Mouse (Mus musculus) heart, postnatal 36 days (tissue): ENCODE results near the gene Klrb1f. TPM values are rescaled to one million over a fixed set of nuclear protein-coding genes. Genes with fewer than 3 reads are reported as not detected.
"Not testable (repeated sequence)": the region's sequence is repeated elsewhere in the genome, so short reads cannot be mapped to it uniquely, and the experiment has no call there.

Experiments
- DNase-seq, 2 experiments: peaks; one replicate each; pipeline ENCODE4 v3.0.0; 2021 to 2022
- intact Hi-C: fragments of 180-260 bp; cut with DNase I; formaldehyde crosslinking; loops from one replicate; pipeline ENCODE4 v1.15.1; 2025
- total RNA-seq, 2 experiments: library from RNA; stranded (reverse); gene quantifications; 2 replicates each; pipeline ENCODE4 v1.2.3; 2021

The Klrb1f gene
- total RNA-seq, 2 experiments from 2014 or later, result not detected

GRCm38 (mm10) chr6:129048381-129048780 is 2.7 kb downstream of the Klrb1f start:
- intact Hi-C loops, result no loop called here
- no peak for DNase-seq

- intact Hi-C loops, result no loop called here
- DNase-seq, result peak; percentile 31 to 34
Measured at GRCm38 (mm10) chr6:129048857-129049473, 3.3 kb downstream of the Klrb1f start.

GRCm38 (mm10) chr6:129049596-129050251 is 4.0 kb downstream of the Klrb1f start:
- DNase-seq, result no peak
- intact Hi-C loops, result no loop called here

GRCm38 (mm10) chr6:129051086-129051485 is 5.4 kb downstream of the Klrb1f start:
- no peak for DNase-seq
- intact Hi-C loops, result no loop called here

GRCm38 (mm10) chr6:129051731-129052130 is 6.0 kb downstream of the Klrb1f start:
- intact Hi-C loops, result no loop called here
- DNase-seq, result no peak

DNA sequence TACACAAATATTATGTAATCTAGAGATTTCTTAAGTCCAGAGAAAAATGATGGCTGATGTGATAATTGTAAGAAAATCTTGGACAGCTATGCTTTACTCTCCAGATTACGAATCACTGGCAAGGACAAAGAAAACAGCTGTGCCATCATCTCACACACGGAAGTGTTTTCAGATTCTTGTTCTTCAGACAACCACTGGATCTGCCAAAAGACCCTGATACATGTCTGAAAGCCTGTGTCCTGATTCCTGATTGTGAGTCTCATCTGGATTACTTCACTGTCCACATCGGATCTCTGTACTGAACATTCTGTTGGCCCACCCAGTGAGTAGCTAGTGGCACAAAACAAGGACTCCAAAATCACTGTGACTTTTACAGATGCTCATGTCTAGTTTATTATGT is 10.5 kb downstream of the Klrb1f start:
- intact Hi-C loops, result no loop called here
- no peak for DNase-seq

- intact Hi-C loops, result no loop called here
- no peak for DNase-seq
Measured at GRCm38 (mm10) chr6:129058013-129058412, 12.3 kb downstream of the Klrb1f start.

DNA sequence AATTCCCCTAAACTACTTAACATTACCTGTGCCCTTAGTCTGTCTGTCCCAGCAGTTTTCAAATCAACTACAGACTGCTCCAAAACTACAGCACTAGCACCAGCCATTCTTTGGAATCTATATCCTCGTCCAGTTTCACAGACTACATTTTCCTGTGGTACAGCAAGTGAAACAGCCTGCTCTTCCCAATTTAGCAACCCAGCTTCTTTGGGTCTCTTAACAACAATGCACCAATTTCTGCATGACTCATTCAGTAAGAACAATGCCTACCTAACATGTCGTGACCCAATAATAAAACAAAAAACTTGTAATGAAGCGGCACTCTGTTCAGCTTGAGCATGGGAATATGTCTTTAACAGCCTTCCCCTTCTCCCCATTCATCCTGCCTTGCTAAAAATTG is 19.7 kb downstream of the Klrb1f start:
- no peak for DNase-seq
- intact Hi-C loops, result no loop called here

DNA sequence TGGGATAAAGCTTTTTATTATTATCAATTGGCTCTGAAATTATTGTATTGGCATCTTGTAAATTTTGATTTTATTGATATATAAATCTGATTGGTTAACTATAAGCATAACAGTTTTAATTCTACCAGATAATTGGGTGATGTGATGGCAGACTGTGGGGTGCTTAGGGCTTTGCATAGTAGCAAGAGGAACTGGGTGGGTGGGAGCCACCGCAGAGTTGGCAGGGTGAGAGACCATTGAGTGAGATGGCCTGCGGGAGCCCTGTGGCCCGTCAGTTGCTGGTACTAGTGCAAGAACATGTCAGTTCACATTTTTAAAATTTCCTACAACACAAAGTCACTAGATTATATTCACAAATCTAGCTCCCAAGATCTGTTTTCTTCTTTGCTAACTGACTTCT is 20.2 kb downstream of the Klrb1f start:
- no peak for DNase-seq
- intact Hi-C loops, result no loop called here

DNA sequence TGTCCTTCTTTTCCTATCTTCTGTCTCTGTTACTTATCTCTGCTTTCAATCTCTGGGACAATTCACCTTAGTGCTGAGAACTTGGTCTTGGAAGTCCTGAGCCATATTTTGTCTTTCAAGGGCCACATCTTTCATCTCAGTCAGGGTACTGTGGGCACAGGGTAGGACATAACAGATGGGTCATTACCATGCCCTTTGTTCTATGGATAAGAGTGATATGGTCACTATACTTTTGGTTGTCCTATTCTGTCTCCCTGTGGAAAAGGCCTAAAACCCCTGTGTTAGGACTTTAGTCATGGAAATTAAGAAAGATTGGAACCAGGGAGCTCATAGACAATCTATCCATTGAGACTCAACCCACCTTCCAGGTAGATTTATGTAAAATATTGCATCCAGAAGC is 20.8 kb downstream of the Klrb1f start:
- intact Hi-C loops, result no loop called here
- DNase-seq, result no peak

DNA sequence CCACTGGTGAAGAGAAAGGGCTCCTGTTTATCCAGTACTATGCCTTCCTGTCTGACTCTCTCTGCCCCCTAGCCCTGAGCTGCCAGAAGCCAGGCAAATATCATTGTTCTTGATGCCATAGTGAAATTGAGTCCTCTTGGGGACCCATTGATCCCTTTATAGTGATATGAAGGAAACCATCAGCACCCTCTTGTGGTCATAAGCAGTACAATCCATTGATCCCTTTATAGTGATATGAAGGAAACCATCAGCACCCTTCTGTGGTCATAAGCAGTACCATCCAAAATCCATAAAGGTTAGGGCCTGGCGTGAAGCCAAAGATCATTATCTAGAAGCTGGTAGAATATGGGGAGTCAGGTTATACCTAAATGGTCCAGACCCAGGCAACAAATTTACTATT is 21.3 kb downstream of the Klrb1f start:
- intact Hi-C loops, result loop anchor here (1.0 kb wide), 1 partner anchor 213 kb away; no protein-coding TSS in a partner anchor
- DNase-seq, result peak; percentile 15 to 16

GRCm38 (mm10) chr6:129085098-129085497 is 39.4 kb downstream of the Klrb1f start:
- DNase-seq, result no peak
- intact Hi-C loops, result no loop called here

GRCm38 (mm10) chr6:129086031-129086430 is 40.3 kb downstream of the Klrb1f start:
- DNase-seq, intact Hi-C loops: not testable (repeated sequence)

DNA sequence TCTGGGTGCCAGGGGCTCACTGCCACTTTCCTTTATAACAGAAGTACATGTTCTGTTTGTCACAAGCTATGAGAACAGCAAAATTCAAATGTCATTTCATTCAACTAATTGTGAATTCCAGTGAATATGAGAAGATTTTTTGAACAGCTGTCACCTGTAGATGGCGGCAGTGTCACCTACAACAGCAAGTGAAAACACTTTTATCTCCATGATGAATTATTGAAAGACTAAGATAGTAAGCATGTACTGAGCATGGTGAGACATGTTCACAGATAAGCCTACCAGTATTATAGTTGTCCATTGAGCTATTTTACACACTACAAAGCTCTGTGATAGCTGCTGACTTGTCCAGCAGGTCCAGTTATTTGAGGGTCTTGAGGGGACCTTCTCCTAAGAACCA is 42.5 kb downstream of the Klrb1f start:
- intact Hi-C loops, result loop anchor here (2.0 kb wide), 1 partner anchor 169 kb away; no protein-coding TSS in a partner anchor

GRCm38 (mm10) chr6:129088596-129088995 is 42.9 kb downstream of the Klrb1f start:
- intact Hi-C loops, result loop anchor here (2.0 kb wide), 1 partner anchor 168 kb away; no protein-coding TSS in a partner anchor
- not testable (repeated sequence) for DNase-seq

More for the DNA sequence above, 42.5 kb downstream of the Klrb1f start:
- peak; percentile 38 to 39 for DNase-seq

- DNase-seq, result peak; percentile 34 to 42
- intact Hi-C loops, result loop anchor here (2.0 to 10.0 kb wide), 3 partner anchors 36 to 350 kb away; partner anchors contain the start of gene Clec2d
Measured at GRCm38 (mm10) chr6:129095166-129095565, 49.5 kb downstream of the Klrb1f start.

- intact Hi-C loops, result loop anchor here (10.0 kb wide), 1 partner anchor 347 kb away; no protein-coding TSS in a partner anchor
- DNase-seq, result peak; percentile 47 to 49
Measured at GRCm38 (mm10) chr6:129097929-129098328, 52.2 kb downstream of the Klrb1f start.

DNA sequence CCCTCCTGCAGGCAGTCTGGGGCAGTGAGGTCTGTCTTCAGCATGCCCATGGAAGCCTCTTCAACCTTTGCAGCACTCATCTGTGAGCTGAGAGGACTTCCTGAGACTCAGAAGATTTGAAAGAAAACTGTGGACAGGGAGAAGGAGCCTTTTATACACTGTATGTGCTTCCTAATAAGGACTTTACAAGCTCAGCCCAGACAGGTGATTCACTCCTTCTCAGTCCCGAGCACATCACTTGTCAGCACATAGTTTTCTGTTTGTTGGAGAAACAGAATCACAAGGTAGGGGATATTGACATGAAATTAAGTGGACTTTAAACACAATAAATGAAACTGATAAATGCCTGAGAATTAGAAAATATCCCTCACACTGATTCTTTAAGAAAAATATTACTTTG is 55.1 kb downstream of the Klrb1f start, which contains the start of gene Clec2e:
TSS of gene Clec2e (minus strand) at position 120 of the 400 bp plus-strand sequence.
- intact Hi-C loops, DNase-seq: not testable (repeated sequence)

DNA sequence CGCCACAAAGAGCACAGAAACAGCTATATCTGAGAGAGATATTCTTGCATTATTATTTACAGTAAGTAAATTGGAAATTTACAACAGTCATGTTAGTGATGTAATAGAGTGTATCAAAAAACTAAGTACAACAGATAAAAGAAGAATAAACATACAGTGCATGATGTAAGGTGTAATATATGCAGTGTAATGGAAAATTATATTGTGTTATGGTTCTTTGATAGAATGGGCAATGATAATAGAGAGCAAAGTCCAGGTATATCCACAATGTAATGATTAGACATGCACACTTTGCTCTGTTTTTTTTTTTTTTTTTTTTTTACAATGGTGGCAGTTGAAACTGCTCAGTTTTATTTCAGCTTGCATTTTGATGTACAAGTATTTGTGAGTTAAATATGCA is 55.9 kb downstream of the Klrb1f start:
- DNase-seq, result no peak
- intact Hi-C loops, result no loop called here

GRCm38 (mm10) chr6:129102858-129103555 is 57.3 kb downstream of the Klrb1f start:
- no peak for DNase-seq
- intact Hi-C loops, result no loop called here
